ENCODE assay signal across 14 mouse cellular contexts in the genomic region with DNA sequence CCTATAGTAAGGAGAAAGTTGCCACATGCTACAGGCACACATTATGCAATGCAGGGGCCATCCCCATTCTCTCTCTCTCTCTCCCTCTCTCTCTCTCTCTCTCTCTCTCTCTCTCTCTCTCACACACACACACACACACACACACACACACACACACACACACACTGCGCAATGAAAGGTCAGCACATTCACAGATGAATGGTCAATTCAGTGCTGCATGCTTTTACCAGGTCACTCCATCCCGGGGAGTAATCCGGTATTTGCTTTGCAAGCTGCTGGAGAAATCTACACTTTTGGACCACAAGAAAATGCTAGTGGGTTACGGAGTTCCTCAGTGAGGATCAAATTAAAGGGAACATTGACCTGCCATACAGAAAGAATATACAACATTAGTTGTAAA.
"Had no signal": no experiment of that assay in that cellular context is flagged by ENCODE, and none has a peak within 500 bp of the region (broad histone marks: within the 10 kb centered on the region; RNA-seq: fewer than 3 reads in every experiment).

No protein-coding gene starts in this region.

- H3K4me1 ChIP-seq: neural tube, embryonic 12.5 days had no signal

- H3K36me3 ChIP-seq: limb, embryonic 13.5 days; neural tube, embryonic 12.5 days had no signal

- H3K9ac ChIP-seq: limb, embryonic 13.5 days; liver, embryonic 14.5 days; neural tube, embryonic 12.5 days had no signal

- H3K4me2 ChIP-seq: limb, embryonic 13.5 days; neural tube, embryonic 12.5 days had no signal

- H3K27me3 ChIP-seq: limb, embryonic 13.5 days; neural tube, embryonic 12.5 days had no signal

- DNase-seq: kidney, adult 18-20 months; kidney, postnatal 25 days; layer of hippocampus, adult 9-11 months; layer of hippocampus, postnatal 36 days; lung, adult 2 months; lung, postnatal 36 days; midbrain, embryonic 14.5 days; right cerebral cortex, postnatal 25 days; thymus, postnatal 4 days had no signal

- ATAC-seq: lung, postnatal 0 days had no signal

- H3K4me3 ChIP-seq: limb, embryonic 13.5 days; neural tube, embryonic 12.5 days had no signal

- H3K27ac ChIP-seq: limb, embryonic 13.5 days; liver, embryonic 14.5 days; neural tube, embryonic 12.5 days; stomach, postnatal 0 days had no signal

- H3K9me3 ChIP-seq: limb, embryonic 13.5 days; neural tube, embryonic 12.5 days had no signal
